Mouse (Mus musculus): ENCODE measurements around the gene Rusc2. TPM values are rescaled to one million over a fixed set of nuclear protein-coding genes. Genes with fewer than 3 reads are reported as not detected.

Gene Rusc2
- polyA plus RNA-seq, 1 experiment from 2014 or later: 10.9 TPM

- Histone ChIP-seq H3K9me3 (ENCODE audit: control insufficient read depth, low read length) (no peaks in the 10 kb centered on the region), H3K4me1 (ENCODE audit: control insufficient read depth in 2 of 2, insufficient read depth in 2 of 2, low read length in 2 of 2) (no peaks in the 10 kb centered on the region), H3K9ac (ENCODE audit: low read length) (no peak overlapping the region), H3K36me3 (ENCODE audit: control insufficient read depth, insufficient read depth, low read length) (no peaks in the 10 kb centered on the region), H3K27ac (replicated peaks in 1 of 2; ENCODE audit: control insufficient read depth in 1 of 2, insufficient read depth in 1 of 2, low read depth in 2 of 2, low read length in 2 of 2) (no peak overlapping the region), H3K27me3 (ENCODE audit: control insufficient read depth, insufficient read depth, low read length) (no peaks in the 10 kb centered on the region), H3K4me2 (ENCODE audit: low read length) (no peak overlapping the region), H3K4me3 (ENCODE audit: control insufficient read depth in 1 of 2, insufficient read depth in 1 of 2, low read depth in 1 of 2, low read length in 2 of 2) (no peak overlapping the region)
- ATAC-seq (ENCODE audit: insufficient number of reproducible peaks, insufficient read depth, low FRiP score, low read depth): no peak
- WGBS: 49% methylated on average over 4 of the region's 4 CpGs
These were observed 7.5 kb upstream of the Rusc2 start for GRCm38 (mm10) chr4:43374266-43374665.

- Histone ChIP-seq H3K27me3 (ENCODE audit: control insufficient read depth, insufficient read depth, low read length) (no peaks in the 10 kb centered on the region), H3K9ac (ENCODE audit: low read length) (no peak overlapping the region), H3K4me2 (ENCODE audit: low read length) (no peak overlapping the region), H3K9me3 (ENCODE audit: control insufficient read depth, low read length) (no peaks in the 10 kb centered on the region), H3K36me3 (ENCODE audit: control insufficient read depth, insufficient read depth, low read length) (no peaks in the 10 kb centered on the region), H3K27ac (replicated peaks in 1 of 2; ENCODE audit: control insufficient read depth in 1 of 2, insufficient read depth in 1 of 2, low read depth in 2 of 2, low read length in 2 of 2) (no peak overlapping the region), H3K4me3 (ENCODE audit: control insufficient read depth in 1 of 2, insufficient read depth in 1 of 2, low read depth in 1 of 2, low read length in 2 of 2) (no peak overlapping the region), H3K4me1 (ENCODE audit: control insufficient read depth in 2 of 2, insufficient read depth in 2 of 2, low read length in 2 of 2) (peaks cover 8 to 19% of the 10 kb centered on the region in 2 experiments; a peak in 3 of 4 replicates)
- WGBS: 89% methylated on average over 6 of the region's 6 CpGs
- no peak for ATAC-seq (ENCODE audit: insufficient number of reproducible peaks, insufficient read depth, low FRiP score, low read depth)
These were observed 2.2 kb upstream of the Rusc2 start for GRCm38 (mm10) chr4:43379601-43380000.

DNA sequence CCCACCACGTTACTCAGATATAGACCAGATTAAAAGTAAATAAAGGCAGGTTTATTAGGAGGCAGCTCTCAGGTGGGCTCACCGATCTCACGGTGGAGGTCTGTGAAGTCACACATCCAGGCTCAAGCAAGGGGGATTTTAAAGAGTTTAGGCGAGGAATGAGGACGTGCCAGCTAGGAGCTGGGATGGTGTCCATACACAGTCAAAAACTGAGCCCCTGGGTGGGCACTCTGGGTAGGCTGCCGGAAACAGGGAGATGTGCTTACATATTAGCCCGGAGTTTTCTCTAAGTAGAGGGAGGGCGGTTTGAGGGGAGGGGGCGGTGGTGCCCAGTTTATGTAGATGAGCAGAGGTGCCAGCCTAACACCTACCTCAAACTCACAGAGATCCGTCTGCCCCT is 828 bp upstream of the Rusc2 start:
- no peak for ATAC-seq (ENCODE audit: insufficient number of reproducible peaks, insufficient read depth, low FRiP score, low read depth)
- no peak overlapping the region for H3K27ac ChIP-seq (replicated peaks in 1 of 2; ENCODE audit: control insufficient read depth in 1 of 2, insufficient read depth in 1 of 2, low read depth in 2 of 2, low read length in 2 of 2)
- WGBS: 54% methylated on average over 10 of the region's 10 CpGs
- no peaks in the 10 kb centered on the region for H3K27me3 ChIP-seq (ENCODE audit: control insufficient read depth, insufficient read depth, low read length)
- no peaks in the 10 kb centered on the region for H3K9me3 ChIP-seq (ENCODE audit: control insufficient read depth, low read length)
- H3K36me3 ChIP-seq (ENCODE audit: control insufficient read depth, insufficient read depth, low read length): no peaks in the 10 kb centered on the region
- peaks cover 8 to 19% of the 10 kb centered on the region in 2 experiments; a peak in 3 of 4 replicates for H3K4me1 ChIP-seq (ENCODE audit: control insufficient read depth in 2 of 2, insufficient read depth in 2 of 2, low read length in 2 of 2)
- H3K9ac ChIP-seq (ENCODE audit: low read length): peak overlapping the region; percentile 92
- peak overlapping the region; percentile 93 for H3K4me2 ChIP-seq (ENCODE audit: low read length)
- peak overlapping the region; percentile 76 to 99 for H3K4me3 ChIP-seq (ENCODE audit: control insufficient read depth in 1 of 2, insufficient read depth in 1 of 2, low read depth in 1 of 2, low read length in 2 of 2)

DNA sequence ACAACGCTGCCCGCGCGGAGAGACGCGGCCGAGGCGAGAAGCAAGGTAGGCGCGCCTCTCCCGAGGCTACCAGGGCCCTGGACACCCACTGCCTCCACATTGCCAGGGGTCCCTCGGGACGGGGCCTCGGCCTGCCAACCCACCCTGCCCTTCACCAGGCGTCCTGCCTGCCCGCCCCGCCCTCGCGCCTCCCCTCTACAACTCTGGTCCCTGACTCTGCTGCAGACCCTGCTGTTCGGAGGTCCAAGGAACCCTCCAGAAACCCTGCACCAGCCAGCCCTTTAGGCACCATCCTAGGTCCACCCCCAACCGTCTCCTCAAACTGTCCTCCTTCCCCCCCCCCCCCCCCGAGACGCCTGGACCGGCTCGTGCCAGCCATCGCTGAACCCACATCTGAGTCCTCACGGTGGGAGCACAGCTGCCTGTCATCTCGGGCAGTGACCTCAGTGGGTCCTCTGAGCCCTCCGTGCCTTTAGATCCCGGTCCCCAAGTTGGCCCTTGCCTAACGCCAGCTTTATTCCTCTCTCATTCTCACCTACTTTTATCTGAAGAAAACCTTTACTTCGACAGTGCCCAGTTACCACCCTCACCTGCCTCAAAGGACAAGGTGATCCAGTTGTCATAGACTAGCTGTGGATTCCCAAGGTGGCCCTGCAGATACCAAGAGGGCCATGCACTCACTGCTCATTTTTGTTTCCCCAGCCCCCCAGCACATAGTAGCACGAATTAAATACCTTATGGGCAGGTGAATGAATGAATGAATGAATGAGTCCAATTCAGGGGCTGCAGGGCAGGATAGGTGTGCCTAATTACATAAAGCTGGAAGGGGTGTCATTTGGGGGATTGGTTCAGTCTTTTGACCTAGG is 609 bp downstream of the Rusc2 start:
- Histone ChIP-seq H3K9me3 (ENCODE audit: control insufficient read depth, low read length) (no peaks in the 10 kb centered on the region), H3K4me2 (ENCODE audit: low read length) (peak overlapping the region; percentile 93), H3K27me3 (ENCODE audit: control insufficient read depth, insufficient read depth, low read length) (no peaks in the 10 kb centered on the region), H3K9ac (ENCODE audit: low read length) (peak overlapping the region; percentile 92), H3K4me1 (ENCODE audit: control insufficient read depth in 2 of 2, insufficient read depth in 2 of 2, low read length in 2 of 2) (peaks cover 8 to 19% of the 10 kb centered on the region in 2 experiments; a peak in 3 of 4 replicates), H3K36me3 (ENCODE audit: control insufficient read depth, insufficient read depth, low read length) (no peaks in the 10 kb centered on the region), H3K27ac (replicated peaks in 1 of 2; ENCODE audit: control insufficient read depth in 1 of 2, insufficient read depth in 1 of 2, low read depth in 2 of 2, low read length in 2 of 2) (peak overlapping the region; percentile 74 to 80), H3K4me3 (ENCODE audit: control insufficient read depth in 1 of 2, insufficient read depth in 1 of 2, low read depth in 1 of 2, low read length in 2 of 2) (peak overlapping the region; percentile 76 to 99)
- peak; percentile 32; the same call in 1 of the 2 replicates for ATAC-seq (ENCODE audit: insufficient number of reproducible peaks, insufficient read depth, low FRiP score, low read depth)
- WGBS: 6% methylated on average over 24 of the region's 33 CpGs

DNA sequence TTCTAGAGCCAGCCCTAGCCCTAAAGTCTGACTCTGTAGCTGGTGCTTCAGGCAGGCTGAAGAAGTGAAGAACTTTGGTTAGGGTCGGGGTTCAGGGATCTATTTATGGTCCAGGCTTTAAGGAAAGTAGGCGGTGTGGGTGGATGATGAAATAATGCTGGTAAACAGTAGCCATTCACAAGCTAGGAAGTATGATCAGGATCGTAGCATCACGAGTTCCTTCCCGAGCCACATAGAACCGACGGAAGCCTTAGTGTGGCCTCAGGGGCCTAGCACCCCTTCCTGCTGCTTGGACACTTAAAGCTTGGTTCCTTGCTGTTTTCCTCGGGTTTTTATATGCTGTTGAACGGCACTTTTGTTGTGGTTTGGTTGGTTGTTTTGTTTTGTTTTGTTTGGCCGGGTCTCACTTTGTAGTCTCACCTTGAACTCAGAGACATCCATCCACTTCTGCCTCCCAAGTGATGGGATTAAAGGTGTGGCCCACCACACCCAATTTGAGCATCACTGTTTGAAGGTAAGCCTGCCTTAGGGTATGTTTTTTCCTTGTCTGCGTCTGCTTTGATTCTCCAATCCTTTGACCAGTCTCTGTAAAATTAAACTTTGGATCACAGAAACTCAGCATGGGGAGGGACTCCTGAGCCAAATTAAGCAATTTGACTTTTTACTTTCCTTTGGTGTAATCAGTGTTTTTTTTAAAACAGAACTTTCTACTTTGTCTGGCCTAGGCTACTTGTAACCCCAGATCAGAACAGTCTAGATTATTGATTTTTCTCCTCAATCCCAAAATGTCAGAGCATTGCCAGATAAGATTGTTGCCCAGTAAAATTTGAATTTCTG is 1.7 kb downstream of the Rusc2 start:
- Histone ChIP-seq H3K36me3 (ENCODE audit: control insufficient read depth, insufficient read depth, low read length) (0 out of 2 replicates have a peak, but pooled peaks cover 3% of the 10 kb centered on the region), H3K4me3 (ENCODE audit: control insufficient read depth in 1 of 2, insufficient read depth in 1 of 2, low read depth in 1 of 2, low read length in 2 of 2) (peak overlapping the region in 1 of 2 experiments; percentile 76; a peak in 1 of 4 replicates), H3K27me3 (ENCODE audit: control insufficient read depth, insufficient read depth, low read length) (no peaks in the 10 kb centered on the region), H3K4me2 (ENCODE audit: low read length) (peak overlapping the region; percentile 93), H3K9me3 (ENCODE audit: control insufficient read depth, low read length) (no peaks in the 10 kb centered on the region), H3K9ac (ENCODE audit: low read length) (peak overlapping the region; percentile 10; the same call in 1 of the 2 replicates), H3K27ac (replicated peaks in 1 of 2; ENCODE audit: control insufficient read depth in 1 of 2, insufficient read depth in 1 of 2, low read depth in 2 of 2, low read length in 2 of 2) (peak overlapping the region in 1 of 2 experiments; percentile 74; a peak in 1 of 4 replicates), H3K4me1 (ENCODE audit: control insufficient read depth in 2 of 2, insufficient read depth in 2 of 2, low read length in 2 of 2) (peaks cover 8 to 19% of the 10 kb centered on the region in 2 experiments; a peak in 3 of 4 replicates)
- WGBS: 64% methylated on average over 11 of the region's 11 CpGs
- no peak for ATAC-seq (ENCODE audit: insufficient number of reproducible peaks, insufficient read depth, low FRiP score, low read depth)

DNA sequence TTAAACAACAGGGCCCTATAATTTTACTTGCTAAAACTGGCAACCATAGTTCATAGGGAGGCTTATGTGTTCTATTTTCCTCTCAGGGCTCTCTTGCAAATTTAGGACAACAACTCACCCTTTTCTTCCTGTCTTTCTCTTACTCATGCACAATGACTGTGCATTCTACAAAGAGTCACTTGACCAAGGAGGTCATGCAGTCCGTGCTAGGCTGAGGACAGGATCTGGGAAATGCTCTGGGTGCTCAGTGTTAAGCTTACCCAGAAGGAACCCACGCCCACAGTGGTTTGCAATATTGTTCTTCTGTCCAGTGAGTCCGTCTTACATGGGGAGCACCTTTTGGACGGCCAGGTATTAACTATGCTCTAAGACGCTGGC is 2.3 kb downstream of the Rusc2 start:
- Histone ChIP-seq H3K9ac (ENCODE audit: low read length) (no peak overlapping the region), H3K36me3 (ENCODE audit: control insufficient read depth, insufficient read depth, low read length) (0 out of 2 replicates have a peak, but pooled peaks cover 7% of the 10 kb centered on the region), H3K4me3 (ENCODE audit: control insufficient read depth in 1 of 2, insufficient read depth in 1 of 2, low read depth in 1 of 2, low read length in 2 of 2) (no peak overlapping the region), H3K4me1 (ENCODE audit: control insufficient read depth in 2 of 2, insufficient read depth in 2 of 2, low read length in 2 of 2) (peaks cover 8 to 19% of the 10 kb centered on the region in 2 experiments; a peak in 3 of 4 replicates), H3K27ac (replicated peaks in 1 of 2; ENCODE audit: control insufficient read depth in 1 of 2, insufficient read depth in 1 of 2, low read depth in 2 of 2, low read length in 2 of 2) (no peak overlapping the region), H3K27me3 (ENCODE audit: control insufficient read depth, insufficient read depth, low read length) (no peaks in the 10 kb centered on the region), H3K9me3 (ENCODE audit: control insufficient read depth, low read length) (no peaks in the 10 kb centered on the region), H3K4me2 (ENCODE audit: low read length) (no peak overlapping the region)
- 84% methylated on average over 5 of the region's 5 CpGs for WGBS
- ATAC-seq (ENCODE audit: insufficient number of reproducible peaks, insufficient read depth, low FRiP score, low read depth): no peak

- Histone ChIP-seq H3K36me3 (ENCODE audit: control insufficient read depth, insufficient read depth, low read length) (0 out of 2 replicates have a peak, but pooled peaks cover 7% of the 10 kb centered on the region), H3K27me3 (ENCODE audit: control insufficient read depth, insufficient read depth, low read length) (no peaks in the 10 kb centered on the region), H3K27ac (replicated peaks in 1 of 2; ENCODE audit: control insufficient read depth in 1 of 2, insufficient read depth in 1 of 2, low read depth in 2 of 2, low read length in 2 of 2) (no peak overlapping the region), H3K4me1 (ENCODE audit: control insufficient read depth in 2 of 2, insufficient read depth in 2 of 2, low read length in 2 of 2) (peaks cover 9 to 24% of the 10 kb centered on the region in 2 experiments), H3K4me2 (ENCODE audit: low read length) (no peak overlapping the region), H3K9ac (ENCODE audit: low read length) (no peak overlapping the region), H3K4me3 (ENCODE audit: control insufficient read depth in 1 of 2, insufficient read depth in 1 of 2, low read depth in 1 of 2, low read length in 2 of 2) (no peak overlapping the region), H3K9me3 (ENCODE audit: control insufficient read depth, low read length) (no peaks in the 10 kb centered on the region)
- ATAC-seq (ENCODE audit: insufficient number of reproducible peaks, insufficient read depth, low FRiP score, low read depth): no peak
- 93% methylated on average over 3 of the region's 3 CpGs for WGBS
These were observed 2.8 kb downstream of the Rusc2 start for GRCm38 (mm10) chr4:43384541-43384940.

Measured in heart, embryonic 14.5 days (tissue).